Mouse (Mus musculus) intestine, embryonic 15.5 days (tissue): ENCODE data around the gene Mtor. TPM values are rescaled to one million over a fixed set of nuclear protein-coding genes. Genes with fewer than 3 reads are reported as not detected.

Experiments used
- ATAC-seq: fragments of 200-750 bp; cut with Nextera tagmentation; 2 replicates; pipeline ENCODE4 v1.8.0; 2017; ENCODE audit warnings: moderate TSS enrichment, moderate library complexity
- H3K27ac ChIP-seq: fragments of 300-500 bp; sonication (generic); 2 replicates; pipeline ENCODE4 v1.5.1; 2015; ENCODE audit warnings: mild to moderate bottlenecking, inconsistent platforms
- H3K27me3 ChIP-seq: fragments of 300-500 bp; sonication (generic); replicated peaks from 2 replicates; pipeline ENCODE4 v1.6.1; 2015; ENCODE audit warnings: inconsistent platforms
- H3K36me3 ChIP-seq: fragments of 300-500 bp; sonication (generic); 2 replicates; pipeline ENCODE4 v1.6.1; 2015; ENCODE audit warnings: inconsistent platforms
- H3K4me1 ChIP-seq: fragments of 300-500 bp; sonication (generic); replicated peaks from 2 replicates; pipeline ENCODE4 v1.6.1; 2015; ENCODE audit warnings: inconsistent platforms
- H3K4me2 ChIP-seq: fragments of 300-500 bp; sonication (generic); replicated peaks from 2 replicates; pipeline ENCODE4 v1.6.1; 2015; ENCODE audit warnings: mild to moderate bottlenecking, inconsistent platforms
- H3K4me3 ChIP-seq: fragments of 300-500 bp; sonication (generic); replicated peaks from 2 replicates; pipeline ENCODE4 v1.5.1; 2015; ENCODE audit warnings: inconsistent platforms
- H3K9ac ChIP-seq: fragments of 300-500 bp; sonication (generic); 2 replicates; pipeline ENCODE4 v1.6.1; 2015; ENCODE audit warnings: inconsistent platforms
- H3K9me3 ChIP-seq: fragments of 300-500 bp; sonication (generic); 2 replicates; pipeline ENCODE4 v1.6.1; 2016; ENCODE audit warnings: inconsistent platforms
- WGBS: fragments of 180-500 bp; shearing (Covaris S2); methylation state at CpG from one replicate; pipeline ENCODE4 v1.1.7; 2015; 5-methylcytosine and 5-hydroxymethylcytosine counted together
- polyA plus RNA-seq: library from polyadenylated mRNA; unstranded; fragments of >200 nt; fragmentation: Nextera tagmentation; extraction: Ambion mirVana; gene quantifications from 2 replicates; pipeline ENCODE4 v1.2.1, GENCODE M21; 2015

The Mtor gene
- polyA plus RNA-seq, 1 experiment from 2014 or later: 12.7 TPM

- H3K4me1 ChIP-seq: no peaks in the 10 kb centered on the region
- no peak for ATAC-seq
- 82% methylated on average over 11 of the region's 11 CpGs for WGBS
Observed at GRCm38 (mm10) chr4:148429121-148429520, 19.3 kb upstream of the Mtor start.

GRCm38 (mm10) chr4:148429686-148430085, 18.7 kb upstream of the Mtor start:
- no peaks in the 10 kb centered on the region for H3K4me1 ChIP-seq
- no peaks in the 10 kb centered on the region for H3K27me3 ChIP-seq
- H3K9me3 ChIP-seq: no peaks in the 10 kb centered on the region
- 25% methylated on average over 6 of the region's 6 CpGs for WGBS
- H3K36me3 ChIP-seq: peaks cover 2% of the 10 kb centered on the region; the same call in 1 of the 2 replicates
- H3K4me2 ChIP-seq: no peak overlapping the region
- H3K9ac ChIP-seq: no peak overlapping the region
- H3K27ac ChIP-seq: no peak overlapping the region
- H3K4me3 ChIP-seq: no peak overlapping the region
- ATAC-seq: no peak

More at GRCm38 (mm10) chr4:148429121-148429520, 19.3 kb upstream of the Mtor start:
- Histone ChIP-seq H3K4me3 (no peak overlapping the region), H3K9me3 (no peaks in the 10 kb centered on the region), H3K4me2 (no peak overlapping the region), H3K27ac (no peak overlapping the region), H3K36me3 (no peaks in the 10 kb centered on the region; the same call in 1 of the 2 replicates), H3K9ac (no peak overlapping the region), H3K27me3 (no peaks in the 10 kb centered on the region)

GRCm38 (mm10) chr4:148430880-148431519, 17.4 kb upstream of the Mtor start:
- H3K4me2 ChIP-seq: no peak overlapping the region
- WGBS: 80% methylated on average over 11 of the region's 11 CpGs
- H3K36me3 ChIP-seq: peaks cover 4% of the 10 kb centered on the region; the same call in 1 of the 2 replicates
- H3K9me3 ChIP-seq: no peaks in the 10 kb centered on the region
- H3K4me1 ChIP-seq: no peaks in the 10 kb centered on the region
- H3K27me3 ChIP-seq: no peaks in the 10 kb centered on the region
- no peak overlapping the region for H3K27ac ChIP-seq
- H3K4me3 ChIP-seq: no peak overlapping the region
- ATAC-seq: no peak
- H3K9ac ChIP-seq: no peak overlapping the region

GRCm38 (mm10) chr4:148432488-148432887, 15.9 kb upstream of the Mtor start:
- no peak overlapping the region for H3K4me3 ChIP-seq
- H3K36me3 ChIP-seq: peaks cover 4% of the 10 kb centered on the region; the same call in 1 of the 2 replicates
- ATAC-seq: no peak
- no peak overlapping the region for H3K27ac ChIP-seq
- H3K4me2 ChIP-seq: no peak overlapping the region
- no peaks in the 10 kb centered on the region for H3K4me1 ChIP-seq
- H3K27me3 ChIP-seq: no peaks in the 10 kb centered on the region
- 74% methylated on average over 4 of the region's 4 CpGs for WGBS
- H3K9ac ChIP-seq: no peak overlapping the region
- H3K9me3 ChIP-seq: no peaks in the 10 kb centered on the region

- peak; percentile 58 for ATAC-seq
- H3K36me3 ChIP-seq: peaks cover 4% of the 10 kb centered on the region; the same call in 1 of the 2 replicates
- no peak overlapping the region for H3K4me2 ChIP-seq
- H3K27ac ChIP-seq: no peak overlapping the region
- no peak overlapping the region for H3K9ac ChIP-seq
- no peak overlapping the region for H3K4me3 ChIP-seq
- no peaks in the 10 kb centered on the region for H3K4me1 ChIP-seq
- WGBS: 74% methylated on average over 18 of the region's 18 CpGs
- H3K27me3 ChIP-seq: no peaks in the 10 kb centered on the region
- H3K9me3 ChIP-seq: no peaks in the 10 kb centered on the region
Observed at GRCm38 (mm10) chr4:148433336-148433735, 15.1 kb upstream of the Mtor start.

- H3K9me3 ChIP-seq: no peaks in the 10 kb centered on the region
- no peak overlapping the region for H3K4me3 ChIP-seq
- no peaks in the 10 kb centered on the region for H3K4me1 ChIP-seq
- no peak overlapping the region for H3K27ac ChIP-seq
- H3K9ac ChIP-seq: no peak overlapping the region
- ATAC-seq: peak; percentile 54
- H3K4me2 ChIP-seq: no peak overlapping the region
- H3K27me3 ChIP-seq: no peaks in the 10 kb centered on the region
- peaks cover 4% of the 10 kb centered on the region; the same call in 1 of the 2 replicates for H3K36me3 ChIP-seq
- WGBS: 72% methylated on average over 5 of the region's 5 CpGs
Observed at GRCm38 (mm10) chr4:148433813-148434212, 14.6 kb upstream of the Mtor start.

- Histone ChIP-seq H3K4me2 (no peak overlapping the region), H3K4me1 (no peaks in the 10 kb centered on the region), H3K4me3 (no peak overlapping the region), H3K9ac (no peak overlapping the region), H3K9me3 (no peaks in the 10 kb centered on the region), H3K27ac (no peak overlapping the region), H3K27me3 (no peaks in the 10 kb centered on the region), H3K36me3 (peaks cover 4% of the 10 kb centered on the region; the same call in 1 of the 2 replicates)
- ATAC-seq: no peak
- 81% methylated on average over 4 of the region's 4 CpGs for WGBS
Observed at GRCm38 (mm10) chr4:148434554-148434953, 13.9 kb upstream of the Mtor start.

- H3K4me3 ChIP-seq: no peak overlapping the region
- no peak overlapping the region for H3K9ac ChIP-seq
- H3K36me3 ChIP-seq: peaks cover 4% of the 10 kb centered on the region; the same call in 1 of the 2 replicates
- no peak for ATAC-seq
- H3K27ac ChIP-seq: no peak overlapping the region
- H3K27me3 ChIP-seq: no peaks in the 10 kb centered on the region
- no peak overlapping the region for H3K4me2 ChIP-seq
- 94% methylated on average over 3 of the region's 3 CpGs for WGBS
- no peaks in the 10 kb centered on the region for H3K4me1 ChIP-seq
- H3K9me3 ChIP-seq: no peaks in the 10 kb centered on the region
Observed at GRCm38 (mm10) chr4:148435106-148435505, 13.3 kb upstream of the Mtor start.

GRCm38 (mm10) chr4:148435657-148436330, 12.6 kb upstream of the Mtor start:
- no peak overlapping the region for H3K27ac ChIP-seq
- H3K9me3 ChIP-seq: no peaks in the 10 kb centered on the region
- WGBS: 72% methylated on average over 6 of the region's 6 CpGs
- no peak overlapping the region for H3K4me2 ChIP-seq
- H3K27me3 ChIP-seq: no peaks in the 10 kb centered on the region
- H3K9ac ChIP-seq: no peak overlapping the region
- H3K36me3 ChIP-seq: peaks cover 4% of the 10 kb centered on the region; the same call in 1 of the 2 replicates
- no peaks in the 10 kb centered on the region for H3K4me1 ChIP-seq
- ATAC-seq: no peak
- H3K4me3 ChIP-seq: no peak overlapping the region

GRCm38 (mm10) chr4:148441931-148442330, 6.5 kb upstream of the Mtor start:
- Histone ChIP-seq H3K27me3 (no peaks in the 10 kb centered on the region), H3K4me3 (no peak overlapping the region), H3K4me1 (0 out of 2 replicates have a peak, but pooled peaks cover 9% of the 10 kb centered on the region), H3K9me3 (no peaks in the 10 kb centered on the region), H3K4me2 (no peak overlapping the region), H3K36me3 (no peaks in the 10 kb centered on the region), H3K9ac (no peak overlapping the region), H3K27ac (no peak overlapping the region)
- WGBS: 88% methylated on average over 5 of the region's 5 CpGs
- ATAC-seq: no peak

GRCm38 (mm10) chr4:148442598-148442997, 5.8 kb upstream of the Mtor start:
- Histone ChIP-seq H3K4me1 (0 out of 2 replicates have a peak, but pooled peaks cover 9% of the 10 kb centered on the region), H3K36me3 (no peaks in the 10 kb centered on the region), H3K27me3 (no peaks in the 10 kb centered on the region), H3K4me2 (0 out of 2 replicates have a peak overlapping the region, but pooled peaks have one; percentile 22), H3K9ac (no peak overlapping the region), H3K9me3 (no peaks in the 10 kb centered on the region), H3K27ac (no peak overlapping the region), H3K4me3 (no peak overlapping the region)
- 90% methylated on average over 7 of the region's 7 CpGs for WGBS
- no peak for ATAC-seq

GRCm38 (mm10) chr4:148444250-148444967, 4.0 kb upstream of the Mtor start, which contains the start of gene Ubiad1:
TSS of gene Ubiad1 (minus strand) at chr4:148444771.
- H3K4me3 ChIP-seq: peak within 1 kb of the TSS; percentile 91
- no peaks in the 10 kb centered on the region for H3K27me3 ChIP-seq
- WGBS: under 1% methylated on average over 46 of the region's 46 CpGs
- peak within 1 kb of the TSS; percentile 83 for H3K27ac ChIP-seq
- peak; percentile 87 for ATAC-seq
- no peaks in the 10 kb centered on the region for H3K36me3 ChIP-seq
- no peaks in the 10 kb centered on the region for H3K9me3 ChIP-seq
- peak within 1 kb of the TSS; percentile 92 for H3K9ac ChIP-seq
- H3K4me1 ChIP-seq: peaks cover 13% of the 10 kb centered on the region; the same call in 1 of the 2 replicates
- H3K4me2 ChIP-seq: peak within 1 kb of the TSS; percentile 94
